Mouse (Mus musculus) G1E (cell line): Measurements from ENCODE around the gene Acta2.

Experiments
- CTCF ChIP-seq: IDR thresholded peaks from 2 replicates; pipeline ENCODE4 v1.5.1; 2012; ENCODE audit warnings: low read depth, low read length, inconsistent platforms, mixed read lengths
- GATA1 ChIP-seq: IDR thresholded peaks from 2 replicates; pipeline ENCODE4 v1.6.1; 2012; ENCODE audit warnings: borderline replicate concordance, low read length, inconsistent platforms, mixed read lengths
- GATA2 ChIP-seq: IDR thresholded peaks from 2 replicates; pipeline ENCODE4 v1.6.1; 2012; ENCODE audit warnings: low read depth, low read length, inconsistent platforms, borderline replicate concordance
- TAL1 ChIP-seq: conservative IDR thresholded peaks from 2 replicates; pipeline ENCODE4 v1.6.1; 2012; ENCODE audit warnings: low read depth, low read length, inconsistent platforms, mixed read lengths

DNA sequence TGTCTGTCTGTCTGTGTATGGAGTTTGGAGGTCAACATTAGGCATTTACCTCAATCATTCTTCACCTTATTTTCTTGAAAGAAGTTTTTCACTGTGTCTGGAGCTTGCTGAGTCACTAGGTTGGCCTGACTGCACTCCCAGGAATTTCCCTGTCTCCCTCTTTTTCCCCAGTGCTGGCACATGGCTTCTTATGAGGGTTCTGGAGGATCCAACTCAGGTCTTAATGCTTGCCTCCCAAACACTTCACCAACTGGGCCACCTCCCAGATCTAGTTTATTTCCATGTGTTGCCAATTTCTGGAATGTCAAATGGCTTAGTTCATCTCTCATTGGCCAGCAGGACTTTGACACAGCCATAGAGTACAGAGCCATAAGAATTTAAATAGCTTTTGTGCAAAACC, 49.5 kb upstream of the Acta2 start:
- TF ChIP-seq CTCF = no peak
- no peak for TF ChIP-seq GATA1
- no peak for TF ChIP-seq GATA2
- TF ChIP-seq TAL1 = no peak
